ENCODE assay signal across 18 mouse cellular contexts in genomic region chr17:83963561-83963960, GRCm38 (mm10).
DNase-seq lines count a peak whose midpoint lies in the region; ATAC-seq lines count a peak whose summit lies in the region.
"Had no signal": no experiment of that assay in that cellular context is flagged by ENCODE, and none has a peak within 500 bp of the region (broad histone marks: within the 10 kb centered on the region; RNA-seq: fewer than 3 reads in every experiment).

No protein-coding gene starts in this region.

- ATAC-seq in heart, embryonic 12.5 days (ENCODE audit: insufficient number of reproducible peaks, low FRiP score) = no peak
- ATAC-seq in limb, embryonic 13.5 days (ENCODE audit: low FRiP score, low read depth) = no peak
- ATAC-seq: forebrain, postnatal 0 days; liver, postnatal 0 days had no signal

- 71% methylated on average over 8 of the region's 8 CpGs for WGBS in heart, embryonic 12.5 days
- 70% methylated on average over 8 of the region's 8 CpGs for WGBS in embryonic facial prominence, embryonic 10.5 days
- 62% methylated on average over 7 of the region's 8 CpGs for WGBS in limb, embryonic 13.5 days

- H3K36me3 ChIP-seq in heart, embryonic 12.5 days = no peaks in the 10 kb centered on the region
- H3K36me3 ChIP-seq in embryonic facial prominence, embryonic 10.5 days (replicated peaks) = no peaks in the 10 kb centered on the region
- H3K36me3 ChIP-seq in limb, embryonic 13.5 days = no peaks in the 10 kb centered on the region
- H3K36me3 ChIP-seq: hindbrain, embryonic 15.5 days had no signal

- intact Hi-C loops in gastrocnemius, postnatal 14 days (cut with DNase I; ENCODE audit: low total_unique reads) = loop anchor here (10.0 kb wide), 1 partner anchor 59 kb away; no protein-coding TSS in a partner anchor

- peaks cover 51% of the 10 kb centered on the region for H3K4me1 ChIP-seq in heart, embryonic 12.5 days (replicated peaks)
- H3K4me1 ChIP-seq in embryonic facial prominence, embryonic 10.5 days = peaks cover 60% of the 10 kb centered on the region
- H3K4me1 ChIP-seq in limb, embryonic 13.5 days = peaks cover 70% of the 10 kb centered on the region

- H3K27ac ChIP-seq in heart, embryonic 12.5 days (ENCODE audit: poor library complexity, severe bottlenecking) = no peak overlapping the region
- peak overlapping the region; percentile 84 for H3K27ac ChIP-seq in embryonic facial prominence, embryonic 10.5 days (replicated peaks)
- peak overlapping the region; percentile 95 for H3K27ac ChIP-seq in limb, embryonic 13.5 days
- H3K27ac ChIP-seq: hindbrain, embryonic 15.5 days had no signal

- H3K4me2 ChIP-seq in heart, embryonic 12.5 days = no peak overlapping the region
- H3K4me2 ChIP-seq in limb, embryonic 13.5 days (replicated peaks) = no peak overlapping the region
- H3K4me2 ChIP-seq: hindbrain, embryonic 15.5 days had no signal

- no peaks in the 10 kb centered on the region for H3K27me3 ChIP-seq in heart, embryonic 12.5 days (replicated peaks)
- H3K27me3 ChIP-seq in embryonic facial prominence, embryonic 10.5 days (replicated peaks; ENCODE audit: low read depth, poor library complexity, severe bottlenecking) = no peaks in the 10 kb centered on the region
- H3K27me3 ChIP-seq in limb, embryonic 13.5 days = no peaks in the 10 kb centered on the region
- H3K27me3 ChIP-seq: hindbrain, embryonic 15.5 days had no signal

- H3K9me3 ChIP-seq in heart, embryonic 12.5 days (replicated peaks) = peaks cover 8% of the 10 kb centered on the region; the same call in 1 of the 2 replicates
- no peaks in the 10 kb centered on the region for H3K9me3 ChIP-seq in embryonic facial prominence, embryonic 10.5 days
- H3K9me3 ChIP-seq in limb, embryonic 13.5 days = no peaks in the 10 kb centered on the region
- H3K9me3 ChIP-seq: hindbrain, embryonic 15.5 days had no signal

- H3K9ac ChIP-seq in heart, embryonic 12.5 days = no peak overlapping the region
- H3K9ac ChIP-seq in limb, embryonic 13.5 days = no peak overlapping the region
- H3K9ac ChIP-seq: forebrain, postnatal 0 days; hindbrain, embryonic 15.5 days; liver, postnatal 0 days had no signal

- no peak overlapping the region for H3K4me3 ChIP-seq in heart, embryonic 12.5 days
- no peak overlapping the region for H3K4me3 ChIP-seq in embryonic facial prominence, embryonic 10.5 days
- H3K4me3 ChIP-seq in limb, embryonic 13.5 days = no peak overlapping the region
- H3K4me3 ChIP-seq: hindbrain, embryonic 15.5 days had no signal

- DNase-seq in heart, adult 11 months = peak; percentile 92
- peak; percentile 38 for DNase-seq in 3134 (ENCODE audit: extremely low read depth, insufficient read length, low spot score)
- DNase-seq in embryonic facial prominence, embryonic 10.5 days (ENCODE audit: low spot score) = no peak
- DNase-seq in cerebellum, adult 18-20 months = no peak
- no peak for DNase-seq in gastrocnemius, postnatal 14 days
- no peak for DNase-seq in layer of hippocampus, adult 9-10 months (ENCODE audit: low spot score)
- DNase-seq: adrenal gland, postnatal 36 days; B cell, adult 2 months; cerebellum, adult 8-10 months; forebrain, postnatal 0 days; heart, postnatal 14 days; kidney, adult 18-20 months; kidney, postnatal 4 days; liver, postnatal 0 days; right cerebral cortex, postnatal 25 days had no signal

Comparison
In these comparisons a context has a peak if more than half of its experiments do, and no peak if none do; other contexts are left out.
1. DNase-seq: peak in heart, adult 11 months (single experiment) and 3134 (single experiment); none in embryonic facial prominence, embryonic 10.5 days (single experiment), cerebellum, adult 18-20 months (0 of 2), gastrocnemius, postnatal 14 days (single experiment) and layer of hippocampus, adult 9-10 months (single experiment).